In genomic region chr6:121211743-121212142, GRCm38 (mm10) we compare ENCODE assay signal across 8 mouse cellular contexts. TPM values are rescaled to one million over a fixed set of nuclear protein-coding genes. Genes with fewer than 3 reads are reported as not detected.
DNase-seq lines count a peak whose midpoint lies in the region; ATAC-seq lines count a peak whose summit lies in the region.

No protein-coding gene starts in this region.

- H3K4me2 ChIP-seq in heart, embryonic 14.5 days (ENCODE audit: low read length): peak overlapping the region; percentile 96
- peak overlapping the region; percentile 69 for H3K4me2 ChIP-seq in liver, embryonic 12.5 days
- peak overlapping the region; percentile 93 for H3K4me2 ChIP-seq in neural tube, embryonic 15.5 days

- peaks cover 8 to 16% of the 10 kb centered on the region in 2 experiments; a peak in 3 of 4 replicates for H3K4me1 ChIP-seq in heart, embryonic 14.5 days (ENCODE audit: control insufficient read depth in 2 of 2, insufficient read depth in 2 of 2, low read length in 2 of 2)
- H3K4me1 ChIP-seq in liver, embryonic 12.5 days: peaks cover 41% of the 10 kb centered on the region
- peaks cover 19% of the 10 kb centered on the region for H3K4me1 ChIP-seq in neural tube, embryonic 15.5 days

- WGBS in heart, embryonic 14.5 days: 14% methylated on average over 4 of the region's 5 CpGs
- WGBS in liver, embryonic 12.5 days (ENCODE audit: insufficient replicate concordance): 3% methylated on average over 5 of the region's 5 CpGs
- 15% methylated on average over 5 of the region's 5 CpGs for WGBS in neural tube, embryonic 15.5 days

- H3K36me3 ChIP-seq in heart, embryonic 14.5 days (ENCODE audit: control insufficient read depth, insufficient read depth, low read length): no peaks in the 10 kb centered on the region
- H3K36me3 ChIP-seq in liver, embryonic 12.5 days: no peaks in the 10 kb centered on the region
- no peaks in the 10 kb centered on the region for H3K36me3 ChIP-seq in neural tube, embryonic 15.5 days

- H3K9me3 ChIP-seq in heart, embryonic 14.5 days (ENCODE audit: control insufficient read depth, low read length): 0 out of 2 replicates have a peak, but pooled peaks cover 3% of the 10 kb centered on the region
- H3K9me3 ChIP-seq in liver, embryonic 12.5 days (replicated peaks): no peaks in the 10 kb centered on the region
- H3K9me3 ChIP-seq in neural tube, embryonic 15.5 days (replicated peaks): no peaks in the 10 kb centered on the region

- H3K9ac ChIP-seq in heart, embryonic 14.5 days (ENCODE audit: low read length): no peak overlapping the region; the same call in 1 of the 2 replicates
- no peak overlapping the region for H3K9ac ChIP-seq in liver, embryonic 12.5 days
- no peak overlapping the region for H3K9ac ChIP-seq in neural tube, embryonic 15.5 days (replicated peaks)

- H3K4me3 ChIP-seq in heart, embryonic 14.5 days (ENCODE audit: control insufficient read depth in 1 of 2, insufficient read depth in 1 of 2, low read depth in 1 of 2, low read length in 2 of 2): peak overlapping the region in 1 of 2 experiments; percentile 49; a peak in 2 of 4 replicates
- peak overlapping the region; percentile 47 for H3K4me3 ChIP-seq in liver, embryonic 12.5 days
- H3K4me3 ChIP-seq in neural tube, embryonic 15.5 days (replicated peaks): peak overlapping the region; percentile 47

- DNase-seq in gastrocnemius, adult 18-20 months (ENCODE audit: low spot score): peak; percentile 78
- DNase-seq in gastrocnemius, postnatal 4 days (ENCODE audit: low spot score in 2 of 2): no peak
- peak; percentile 20 for DNase-seq in cerebellum, postnatal 36 days
- DNase-seq in embryo, embryonic 10.5 days (ENCODE audit: low spot score): no peak
- DNase-seq in thymus, postnatal 14 days: no peak

- ATAC-seq in heart, embryonic 14.5 days (ENCODE audit: insufficient number of reproducible peaks, insufficient read depth, low FRiP score, low read depth): no peak
- ATAC-seq in liver, embryonic 12.5 days: no peak; the same call in 1 of the 2 replicates
- no peak for ATAC-seq in neural tube, embryonic 15.5 days (ENCODE audit: low FRiP score)

- H3K27ac ChIP-seq in heart, embryonic 14.5 days (replicated peaks in 1 of 2; ENCODE audit: control insufficient read depth in 1 of 2, insufficient read depth in 1 of 2, low read depth in 2 of 2, low read length in 2 of 2): no peak overlapping the region
- H3K27ac ChIP-seq in liver, embryonic 12.5 days: no peak overlapping the region
- H3K27ac ChIP-seq in neural tube, embryonic 15.5 days (replicated peaks): no peak overlapping the region

- H3K27me3 ChIP-seq in heart, embryonic 14.5 days (ENCODE audit: control insufficient read depth, insufficient read depth, low read length): peaks cover 32% of the 10 kb centered on the region
- peaks cover 41% of the 10 kb centered on the region for H3K27me3 ChIP-seq in liver, embryonic 12.5 days (replicated peaks)
- H3K27me3 ChIP-seq in neural tube, embryonic 15.5 days (replicated peaks): peaks cover 16% of the 10 kb centered on the region

RNA-seq across cellular contexts. Expression of gene Tuba8, which starts 1.2 kb away (rescaled TPM):
- 100 to 1,000 TPM; 193 to 210 TPM for total RNA-seq in gastrocnemius, adult 18-20 months (2021)
- total RNA-seq in gastrocnemius, postnatal 4 days (2021): 10 to 100 TPM; 26.4 to 36.8 TPM
- polyA plus RNA-seq in heart, embryonic 14.5 days (2014; fragmentation: Nextera tagmentation; extraction: Ambion mirVana): 0.18 TPM in 1 of 2 replicates, not detected in the other
- polyA plus RNA-seq in liver, embryonic 12.5 days (2016; fragmentation: Nextera tagmentation; extraction: Ambion mirVana): 7.2 and 8.4 TPM in 2 replicates
- polyA plus RNA-seq in neural tube, embryonic 15.5 days (2015; fragmentation: Nextera tagmentation; extraction: Ambion mirVana): 1.5 and 2.5 TPM in 2 replicates

RNA-seq across cellular contexts. Expression of gene Pex26, which starts 28.3 kb away (rescaled TPM):
- total RNA-seq in gastrocnemius, adult 18-20 months (2021): 1 to 10 TPM; 2.9 TPM
- 1 to 10 TPM; 5.8 to 6.1 TPM for total RNA-seq in gastrocnemius, postnatal 4 days (2021)
- 3.0 and 5.9 TPM in 2 replicates for polyA plus RNA-seq in heart, embryonic 14.5 days (2014; fragmentation: Nextera tagmentation; extraction: Ambion mirVana)
- 5.3 and 5.5 TPM in 2 replicates for polyA plus RNA-seq in liver, embryonic 12.5 days (2016; fragmentation: Nextera tagmentation; extraction: Ambion mirVana)
- 14.3 and 15.0 TPM in 2 replicates for polyA plus RNA-seq in neural tube, embryonic 15.5 days (2015; fragmentation: Nextera tagmentation; extraction: Ambion mirVana)

RNA-seq across cellular contexts. Expression of gene Usp18, which starts 34.0 kb away (rescaled TPM):
- 1 to 10 TPM in 1 of 2 experiments, under 1 TPM in 1; 0.91 to 1.4 TPM for total RNA-seq in gastrocnemius, adult 18-20 months (2021)
- total RNA-seq in gastrocnemius, postnatal 4 days (2021): 1 to 10 TPM; 1.0 to 1.2 TPM
- polyA plus RNA-seq in heart, embryonic 14.5 days (2014; fragmentation: Nextera tagmentation; extraction: Ambion mirVana): 1.7 and 1.8 TPM in 2 replicates
- 5.0 and 5.9 TPM in 2 replicates for polyA plus RNA-seq in liver, embryonic 12.5 days (2016; fragmentation: Nextera tagmentation; extraction: Ambion mirVana)
- 1.9 and 6.4 TPM in 2 replicates for polyA plus RNA-seq in neural tube, embryonic 15.5 days (2015; fragmentation: Nextera tagmentation; extraction: Ambion mirVana)

Comparison
In these comparisons a context has a peak if more than half of its experiments do, and no peak if none do; other contexts are left out.
1. DNase-seq: peak in gastrocnemius, adult 18-20 months (single experiment) and cerebellum, postnatal 36 days (2 of 2); none in gastrocnemius, postnatal 4 days (0 of 2), embryo, embryonic 10.5 days (single experiment) and thymus, postnatal 14 days (single experiment).
2. Peak in every context shown above with its lines, with median percentiles within 50 percentile points of each other: H3K4me2 ChIP-seq.